Mouse (Mus musculus) hindbrain, embryonic 15.5 days (tissue): ENCODE measurements at regions not wholly inside any gene's neighbourhood (a gene's known extent, or its start where the extent isn't known, plus 50 kb on each side); places are given as distances from the start of the nearest gene placed in this dataset.

ENCODE experiments used
- ATAC-seq: fragments of 200-750 bp; cut with Nextera tagmentation; 2 replicates; pipeline ENCODE4 v1.8.0; 2017; ENCODE audit warnings: low read depth, moderate number of reproducible peaks, moderate TSS enrichment; ENCODE audit not compliant: low FRiP score
- H3K27ac ChIP-seq: fragments of 300-500 bp; sonication (generic); replicated peaks from 2 replicates; pipeline ENCODE4 v1.5.1; 2015; ENCODE audit warnings: mild to moderate bottlenecking, inconsistent platforms
- H3K27me3 ChIP-seq: fragments of 300-500 bp; sonication (generic); 2 replicates; pipeline ENCODE4 v1.6.1; 2015; ENCODE audit warnings: control low read depth, inconsistent platforms
- H3K36me3 ChIP-seq: fragments of 300-500 bp; sonication (generic); 2 replicates; pipeline ENCODE4 v1.6.1; 2015; ENCODE audit warnings: control low read depth, inconsistent platforms
- H3K4me1 ChIP-seq: fragments of 300-500 bp; sonication (generic); replicated peaks from 2 replicates; pipeline ENCODE4 v1.6.1; 2015; ENCODE audit warnings: control low read depth, inconsistent platforms
- H3K4me2 ChIP-seq: fragments of 300-500 bp; sonication (generic); 2 replicates; pipeline ENCODE4 v1.6.1; 2015; ENCODE audit warnings: moderate library complexity, mild to moderate bottlenecking, inconsistent platforms
- H3K4me3 ChIP-seq: fragments of 300-500 bp; sonication (generic); 2 replicates; pipeline ENCODE4 v1.5.1; 2015; ENCODE audit warnings: mild to moderate bottlenecking, inconsistent platforms
- H3K9ac ChIP-seq: fragments of 300-500 bp; sonication (generic); 2 replicates; pipeline ENCODE4 v1.6.1; 2015; ENCODE audit warnings: inconsistent platforms
- H3K9me3 ChIP-seq: fragments of 300-500 bp; sonication (generic); 2 replicates; pipeline ENCODE4 v1.6.1; 2016; ENCODE audit warnings: control low read depth, inconsistent platforms
- WGBS: fragments of 180-500 bp; shearing (Covaris S2); methylation state at CpG from one replicate; pipeline ENCODE4 v1.1.7; 2015; 5-methylcytosine and 5-hydroxymethylcytosine counted together

DNA sequence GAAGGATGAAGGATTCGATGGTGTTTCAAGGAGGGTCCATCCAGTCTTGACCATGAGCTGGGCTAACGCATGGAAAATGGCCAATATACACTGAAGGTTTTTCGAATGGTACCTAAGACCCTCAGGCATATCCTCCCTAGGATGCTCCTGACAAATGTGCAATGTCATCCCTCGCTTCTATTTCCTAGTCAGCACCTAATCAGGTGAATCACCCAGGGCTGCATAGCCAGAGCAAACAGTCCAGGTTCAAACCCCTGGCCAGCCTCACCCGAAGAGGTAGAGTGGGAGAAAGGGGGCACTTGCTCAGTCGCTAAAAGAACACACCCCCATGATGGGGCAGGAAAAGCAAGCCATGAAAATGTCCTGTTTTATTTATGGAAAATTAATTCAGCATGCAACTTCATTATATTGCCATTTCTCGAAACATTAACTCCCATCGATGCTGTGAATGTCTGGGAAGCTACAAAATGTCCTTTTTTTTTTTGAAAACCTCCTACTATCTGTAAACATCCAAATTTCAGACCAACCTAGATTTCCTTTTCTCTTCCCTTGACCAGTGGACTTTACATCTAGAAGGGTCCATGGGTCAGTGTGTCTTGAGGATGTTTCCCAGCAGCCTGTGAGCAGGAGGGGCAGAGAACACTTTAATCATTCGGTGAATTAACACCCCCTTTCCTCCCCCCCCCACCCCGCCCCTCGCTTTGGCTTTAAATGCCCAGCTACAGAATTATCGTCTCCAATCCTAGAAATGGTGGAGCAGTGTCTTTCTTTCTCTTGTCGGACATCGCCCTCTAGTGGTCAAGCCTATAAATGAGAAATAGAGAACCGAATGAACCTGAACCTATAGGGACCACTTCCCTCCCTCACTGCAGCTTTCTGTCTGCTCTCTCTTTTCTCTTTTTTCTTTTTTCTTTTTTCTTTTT lies 68.8 kb upstream of the Il12b start:
- Histone ChIP-seq H3K4me2 (peak overlapping the region; percentile 47), H3K4me3 (no peak overlapping the region), H3K36me3 (no peaks in the 10 kb centered on the region), H3K9me3 (no peaks in the 10 kb centered on the region), H3K27ac (no peak overlapping the region), H3K27me3 (no peaks in the 10 kb centered on the region), H3K4me1 (peaks cover 11% of the 10 kb centered on the region), H3K9ac (no peak overlapping the region)
- whole genome bisulfite sequencing, result 35% methylated on average over 15 of the region's 15 CpGs
- peak; percentile 83 for ATAC-seq

DNA sequence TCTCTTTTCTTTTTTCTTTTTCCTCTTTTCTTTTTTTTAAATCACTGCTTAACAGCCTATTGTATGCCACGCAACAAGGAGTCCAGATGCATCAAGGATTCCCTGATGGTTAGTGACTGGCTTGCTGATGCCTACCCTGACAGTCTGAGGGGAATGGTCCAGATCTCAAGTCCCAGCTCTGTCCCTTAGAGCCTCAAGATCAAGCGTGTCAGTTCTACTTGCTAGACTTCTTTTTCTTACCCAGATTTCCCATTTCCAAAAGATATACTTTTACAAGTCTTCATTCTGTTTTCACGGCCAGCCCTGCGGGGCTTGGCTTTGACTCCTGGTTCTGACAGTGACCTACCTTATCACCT lies 68.1 kb upstream of the Il12b start:
- Histone ChIP-seq H3K27me3 (no peaks in the 10 kb centered on the region), H3K9ac (no peak overlapping the region), H3K4me3 (no peak overlapping the region), H3K36me3 (no peaks in the 10 kb centered on the region), H3K4me2 (no peak overlapping the region), H3K4me1 (peaks cover 11% of the 10 kb centered on the region), H3K27ac (no peak overlapping the region), H3K9me3 (no peaks in the 10 kb centered on the region)
- ATAC-seq, result no peak
- 66% methylated on average over 4 of the region's 4 CpGs for WGBS

DNA sequence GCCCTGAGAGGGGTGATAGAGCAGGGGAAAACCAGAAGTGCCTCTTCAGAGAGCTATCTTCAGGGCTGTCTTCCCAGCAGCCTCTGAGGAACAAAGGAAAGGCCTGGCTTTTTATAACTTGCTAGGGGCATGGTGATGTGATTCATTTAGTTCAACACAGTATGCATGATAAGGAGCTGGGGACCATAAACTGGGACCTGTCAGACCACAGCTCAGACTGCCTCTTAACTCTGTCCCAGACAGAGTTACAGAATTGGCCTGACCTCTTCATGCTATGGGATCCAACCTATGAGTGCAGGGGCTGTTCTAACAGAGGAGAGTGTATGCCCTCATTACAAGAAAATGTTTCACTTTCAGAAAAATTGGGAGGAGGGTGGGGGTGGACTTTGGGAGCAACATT lies 59.3 kb upstream of the Il12b start:
- no peaks in the 10 kb centered on the region for H3K36me3 ChIP-seq
- ATAC-seq, result no peak
- no peaks in the 10 kb centered on the region for H3K4me1 ChIP-seq
- H3K9me3 ChIP-seq, result no peaks in the 10 kb centered on the region
- H3K9ac ChIP-seq, result no peak overlapping the region
- no peak overlapping the region for H3K4me3 ChIP-seq
- H3K4me2 ChIP-seq, result no peak overlapping the region
- no peaks in the 10 kb centered on the region for H3K27me3 ChIP-seq
- H3K27ac ChIP-seq, result no peak overlapping the region

DNA sequence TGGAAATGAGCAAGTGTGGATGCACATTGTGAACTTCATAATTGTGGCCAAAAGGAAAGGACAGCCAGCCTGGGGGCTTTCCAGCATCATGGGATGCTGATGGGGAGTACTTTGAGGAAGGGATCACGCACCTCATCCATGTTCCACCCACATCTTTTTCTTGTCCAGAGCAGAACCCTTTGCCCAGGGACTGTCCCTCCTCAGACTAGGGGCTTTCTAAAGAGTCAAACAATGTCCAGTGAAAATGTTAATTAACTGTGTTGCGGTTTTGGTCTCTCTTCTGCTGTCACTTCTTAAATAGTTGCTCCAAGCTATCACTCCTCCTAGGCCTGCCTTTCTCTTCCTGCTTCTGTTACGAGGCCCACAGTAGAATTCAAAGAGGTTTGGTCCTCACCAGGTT lies 51.6 kb upstream of the Il12b start:
- Histone ChIP-seq H3K4me2 (no peak overlapping the region), H3K27me3 (no peaks in the 10 kb centered on the region), H3K4me1 (no peaks in the 10 kb centered on the region), H3K9ac (no peak overlapping the region), H3K4me3 (no peak overlapping the region), H3K27ac (no peak overlapping the region), H3K36me3 (no peaks in the 10 kb centered on the region), H3K9me3 (no peaks in the 10 kb centered on the region)
- ATAC-seq, result no peak
- 72% methylated on average over 3 of the region's 3 CpGs for WGBS

DNA sequence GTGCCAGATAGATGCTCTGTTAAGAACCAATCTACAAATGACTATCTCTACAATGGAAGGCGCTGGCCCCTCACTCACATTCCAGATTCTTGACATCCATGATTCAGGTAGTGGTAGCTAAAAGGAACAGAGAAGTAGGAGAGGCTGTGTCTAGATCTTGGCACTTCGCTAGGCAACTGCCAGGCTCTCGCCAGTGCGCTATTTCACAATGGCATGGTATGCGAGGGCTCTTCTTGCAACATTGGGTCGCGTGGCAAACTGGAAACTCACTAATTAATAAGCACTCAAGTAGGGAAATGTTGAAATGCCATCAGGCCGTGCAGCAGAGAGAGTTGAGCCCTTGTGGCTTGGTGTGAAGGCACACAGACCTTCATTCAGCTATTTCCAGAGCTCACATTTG lies 50.3 kb upstream of the Il12b start:
- no peak for ATAC-seq
- 85% methylated on average over 8 of the region's 8 CpGs for WGBS
- H3K4me2 ChIP-seq, result no peak overlapping the region
- no peaks in the 10 kb centered on the region for H3K4me1 ChIP-seq
- no peaks in the 10 kb centered on the region for H3K36me3 ChIP-seq
- no peak overlapping the region for H3K4me3 ChIP-seq
- no peaks in the 10 kb centered on the region for H3K27me3 ChIP-seq
- no peak overlapping the region for H3K9ac ChIP-seq
- no peak overlapping the region for H3K27ac ChIP-seq
- H3K9me3 ChIP-seq, result no peaks in the 10 kb centered on the region
